In genomic region chr10:43702895-43703294, GRCm38 (mm10) we compare ENCODE assay signal across 19 mouse cellular contexts.
DNase-seq lines count a peak whose midpoint lies in the region; ATAC-seq and TF ChIP-seq lines count a peak whose summit lies in the region.
"Had no signal": no experiment of that assay in that cellular context is flagged by ENCODE, and none has a peak within 500 bp of the region (broad histone marks: within the 10 kb centered on the region; RNA-seq: fewer than 3 reads in every experiment).

No protein-coding gene starts in this region.

- DNase-seq in CD4-positive, CD25-positive, alpha-beta regulatory T cell, adult 2 months (ENCODE audit: low read depth, low spot score) = peak; percentile 13
- peak; percentile 75 to 80 for DNase-seq in B cell, adult 2 months
- DNase-seq in spleen, postnatal 36 days (ENCODE audit: low spot score in 2 of 2) = peak; percentile 64 to 79
- no peak for DNase-seq in frontal cortex, adult 2 months (ENCODE audit: extremely low spot score in 1 of 2, low spot score in 1 of 2)
- DNase-seq in cerebellum, postnatal 4 days (ENCODE audit: low spot score in 2 of 2) = no peak
- no peak for DNase-seq in left cerebral cortex, adult 2 months (ENCODE audit: extremely low spot score in 1 of 2, low spot score in 2 of 2)
- DNase-seq: cerebellum, adult 11 months; cerebellum, postnatal 25 days; kidney, adult 8-10 months; kidney, postnatal 36 days; lung, postnatal 10 days had no signal

- no peak overlapping the region for H3K4me3 ChIP-seq in left cerebral cortex, adult 2 months
- H3K4me3 ChIP-seq: forebrain, embryonic 15.5 days; heart, embryonic 13.5 days; hindbrain, embryonic 10.5 days; midbrain, embryonic 10.5 days; neural tube, embryonic 15.5 days had no signal

- H3K27ac ChIP-seq in left cerebral cortex, adult 2 months = no peak overlapping the region
- H3K27ac ChIP-seq: forebrain, embryonic 15.5 days; heart, embryonic 13.5 days; hindbrain, embryonic 10.5 days; liver, embryonic 14.5 days; midbrain, embryonic 10.5 days; neural tube, embryonic 15.5 days had no signal

- ATAC-seq in CD4-positive, CD25-positive, alpha-beta regulatory T cell, adult 4 months = no peak
- ATAC-seq in granulocyte monocyte progenitor cell, adult 5-6 weeks (replicated peaks; ENCODE audit: poor library complexity, severe bottlenecking) = peak; percentile 60
- ATAC-seq: forebrain, embryonic 15.5 days had no signal

- TF ChIP-seq CTCF in left cerebral cortex, adult 2 months (IDR thresholded peaks at IDR 0.05) = no peak

- intact Hi-C loops in left cerebral cortex, adult 2 months (cut with DNase I) = no loop called here

Comparison
In these comparisons a context has a peak if more than half of its experiments do, and no peak if none do; other contexts are left out.
1. DNase-seq: peak in CD4-positive, CD25-positive, alpha-beta regulatory T cell, adult 2 months (single experiment), B cell, adult 2 months (2 of 2) and spleen, postnatal 36 days (2 of 2); none in frontal cortex, adult 2 months (0 of 2), cerebellum, postnatal 4 days (0 of 2) and left cerebral cortex, adult 2 months (0 of 2).